Mouse (Mus musculus) CD4-positive naive resting alpha-beta T cell, adult 57 days (primary cell): ENCODE measurements around the gene Gucy2d. TPM values are rescaled to one million over a fixed set of nuclear protein-coding genes. Genes with fewer than 3 reads are reported as not detected.

ENCODE experiments used
- total RNA-seq: library from RNA; stranded (reverse); gene quantifications from one replicate; pipeline ENCODE4 v1.2.4, GENCODE M21; 2023

Gene Gucy2d
- total RNA-seq: not detected

GRCm38 (mm10) chr7:98439956-98440466 lies at the start of gene Gucy2d:
Gene Gucy2d, plus strand, starts transcription at chr7:98440416.

GRCm38 (mm10) chr7:98489131-98489530 lies 48.9 kb downstream of the Gucy2d start, which contains the start of gene Lrrc32:
Gene Lrrc32, plus strand, starts transcription at chr7:98489283.

Other genes starting within 250 kb of the Gucy2d start
- gene B3gnt6, start 240.9 kb upstream of the Gucy2d start, total RNA-seq: not detected
- 6.9 TPM for gene Acer3, start 119.2 kb upstream of the Gucy2d start, total RNA-seq
- not detected for gene Tsku, start 79.1 kb upstream of the Gucy2d start, total RNA-seq
- gene Lrrc32, start 48.9 kb downstream of the Gucy2d start, total RNA-seq: 3.0 TPM
- 97.0 TPM for gene Emsy, start 216.4 kb downstream of the Gucy2d start, total RNA-seq